Mouse (Mus musculus): ENCODE results near the gene Batf. TPM values are rescaled to one million over a fixed set of nuclear protein-coding genes. Genes with fewer than 3 reads are reported as not detected.

Gene Batf
- total and polyA plus RNA-seq, 3 experiments = not detected

DNA sequence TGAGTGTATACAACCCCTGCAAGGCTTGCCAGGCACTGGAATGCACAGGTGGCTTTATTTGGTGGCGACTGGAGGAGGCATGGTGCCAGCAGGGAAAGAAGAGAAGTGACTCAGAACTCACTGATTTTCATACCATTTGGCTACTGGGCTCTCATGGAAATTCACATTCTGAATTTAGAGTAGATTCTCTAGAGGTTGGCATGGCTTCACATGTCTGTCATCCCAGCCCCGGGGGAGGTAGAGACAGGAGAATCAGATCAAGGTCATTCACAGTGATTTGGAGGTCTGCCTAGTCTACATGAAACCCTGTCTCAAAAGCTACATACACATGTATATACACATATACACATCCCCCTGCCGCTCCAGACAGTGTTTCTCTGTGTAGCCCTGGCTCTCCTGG, 50.5 kb downstream of the Batf start:
- H3K4me1 ChIP-seq (ENCODE audit: insufficient read depth, low read depth, low read length) = no peaks in the 10 kb centered on the region
- no peak for ATAC-seq (ENCODE audit: extremely low read depth, insufficient number of reproducible peaks, low FRiP score, poor library complexity, severe bottlenecking)
- no peaks in the 10 kb centered on the region for H3K9me3 ChIP-seq (replicated peaks)
- TF ChIP-seq GATA2 (IDR thresholded peaks at IDR 0.05; ENCODE audit: borderline replicate concordance, low read depth, low read length) (no peak), TAL1 (conservative IDR thresholded peaks at IDR 0.05; ENCODE audit: low read depth, low read length) (no peak), POLR2AphosphoS5 (IDR thresholded peaks at IDR 0.05; ENCODE audit: insufficient replicate concordance, low read depth, low read length) (no peak), CTCF (IDR thresholded peaks at IDR 0.05; ENCODE audit: low read depth, low read length) (no peak), GATA1 (IDR thresholded peaks at IDR 0.05; ENCODE audit: borderline replicate concordance, low read length) (no peak)
- H3K4me3 ChIP-seq (ENCODE audit: low read depth, low read length) = no peak overlapping the region
- H3K36me3 ChIP-seq (replicated peaks) = no peaks in the 10 kb centered on the region
- H3K27me3 ChIP-seq (ENCODE audit: insufficient read depth, low read length) = peaks cover 18% of the 10 kb centered on the region
- DNase-seq (ENCODE audit: low spot score) = no peak

DNA sequence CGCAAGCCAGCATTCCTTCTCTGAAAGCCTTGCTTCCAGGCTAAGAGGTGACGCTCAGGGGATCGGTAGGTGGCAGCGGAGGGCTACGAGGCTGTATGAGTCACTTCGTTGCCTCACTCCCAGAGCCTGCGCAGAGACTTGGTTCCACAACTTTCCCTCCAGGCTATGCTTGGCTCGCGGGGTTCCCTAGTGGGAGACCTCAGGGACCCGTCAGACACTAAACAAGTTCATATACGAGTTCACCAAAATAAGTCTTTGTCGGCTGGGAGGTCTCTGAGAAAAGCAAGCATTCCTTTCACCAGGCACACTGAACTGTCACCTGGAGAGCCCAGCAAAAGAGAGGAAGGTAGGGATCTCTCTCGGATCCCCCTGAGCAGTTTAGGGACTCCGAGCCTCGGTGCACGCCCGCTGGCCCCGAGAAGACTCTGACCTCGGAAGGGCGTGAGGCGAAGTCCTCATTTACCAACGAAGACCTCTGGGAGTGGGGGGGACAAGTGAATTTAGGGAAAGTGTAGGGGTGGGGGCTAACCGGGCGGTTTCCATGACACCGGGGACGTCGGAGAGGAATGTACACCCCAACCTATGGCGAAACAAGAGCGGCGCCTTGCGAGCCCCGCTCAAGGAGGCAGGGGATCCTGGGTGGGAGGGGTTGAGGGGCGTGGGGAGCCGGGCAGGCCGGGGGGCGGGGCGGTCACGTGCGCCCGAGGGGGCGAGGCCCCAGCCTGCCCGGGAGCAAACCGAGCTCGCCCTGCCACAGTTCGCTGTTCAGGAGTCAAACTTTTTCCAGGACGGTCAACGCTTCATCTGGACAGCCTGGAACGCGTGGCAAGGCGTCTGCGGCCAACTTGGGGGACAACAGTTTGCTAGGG, 59.6 kb downstream of the Batf start, which contains the start of gene Flvcr2:
Gene Flvcr2, plus strand, starts transcription at position 713 of the 869 bp plus-strand sequence.
- ATAC-seq (ENCODE audit: extremely low read depth, insufficient number of reproducible peaks, low FRiP score, poor library complexity, severe bottlenecking) (no peak), DNase-seq (ENCODE audit: low spot score) (no peak)
- Histone ChIP-seq H3K27me3 (ENCODE audit: insufficient read depth, low read length) (peaks cover 27% of the 10 kb centered on the region; the same call in 1 of the 2 replicates), H3K36me3 (replicated peaks) (no peaks in the 10 kb centered on the region), H3K4me1 (ENCODE audit: insufficient read depth, low read depth, low read length) (no peaks in the 10 kb centered on the region), H3K4me3 (ENCODE audit: low read depth, low read length) (no peak within 1 kb of the TSS), H3K9me3 (replicated peaks) (no peaks in the 10 kb centered on the region)
- TF ChIP-seq GATA1 (IDR thresholded peaks at IDR 0.05; ENCODE audit: borderline replicate concordance, low read length) (no peak), TAL1 (conservative IDR thresholded peaks at IDR 0.05; ENCODE audit: low read depth, low read length) (no peak), POLR2AphosphoS5 (IDR thresholded peaks at IDR 0.05; ENCODE audit: insufficient replicate concordance, low read depth, low read length) (no peak), GATA2 (IDR thresholded peaks at IDR 0.05; ENCODE audit: borderline replicate concordance, low read depth, low read length) (no peak), CTCF (IDR thresholded peaks at IDR 0.05; ENCODE audit: low read depth, low read length) (no peak)

DNA sequence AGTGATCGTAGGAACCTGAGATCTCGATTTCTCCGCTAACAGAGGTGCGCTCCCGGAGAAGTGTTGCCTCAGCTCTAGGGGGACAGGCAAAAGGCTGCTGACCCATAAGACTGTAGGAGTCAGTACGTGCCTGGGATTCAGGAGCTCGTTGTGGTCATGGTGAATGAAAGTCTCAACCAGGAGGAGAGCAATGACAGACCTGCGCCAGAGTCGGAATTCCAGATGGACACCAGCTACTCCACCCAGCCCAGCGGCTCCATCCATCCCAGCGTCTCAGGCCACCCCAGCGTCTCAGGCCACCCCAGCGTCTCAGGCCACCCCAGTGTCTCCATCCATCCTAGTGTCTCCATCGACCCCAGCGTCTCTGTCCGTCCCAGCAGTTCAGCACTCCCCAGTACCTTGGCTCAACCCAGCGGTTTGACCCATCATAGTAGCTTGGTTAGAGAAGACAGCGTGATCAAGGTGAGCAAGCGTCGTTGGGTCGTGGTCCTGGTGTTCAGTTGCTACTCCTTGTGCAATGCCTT, 60.3 kb downstream of the Batf start:
- Histone ChIP-seq H3K4me1 (ENCODE audit: insufficient read depth, low read depth, low read length) (no peaks in the 10 kb centered on the region), H3K36me3 (replicated peaks) (no peaks in the 10 kb centered on the region), H3K4me3 (ENCODE audit: low read depth, low read length) (no peak overlapping the region), H3K9me3 (replicated peaks) (no peaks in the 10 kb centered on the region), H3K27me3 (ENCODE audit: insufficient read depth, low read length) (peaks cover 27% of the 10 kb centered on the region; the same call in 1 of the 2 replicates)
- ATAC-seq (ENCODE audit: extremely low read depth, insufficient number of reproducible peaks, low FRiP score, poor library complexity, severe bottlenecking) = no peak
- TF ChIP-seq CTCF (IDR thresholded peaks at IDR 0.05; ENCODE audit: low read depth, low read length) = no peak
- no peak for TF ChIP-seq GATA1 (IDR thresholded peaks at IDR 0.05; ENCODE audit: borderline replicate concordance, low read length)
- TF ChIP-seq TAL1 (conservative IDR thresholded peaks at IDR 0.05; ENCODE audit: low read depth, low read length) = no peak
- TF ChIP-seq POLR2AphosphoS5 (IDR thresholded peaks at IDR 0.05; ENCODE audit: insufficient replicate concordance, low read depth, low read length) = no peak
- no peak for TF ChIP-seq GATA2 (IDR thresholded peaks at IDR 0.05; ENCODE audit: borderline replicate concordance, low read depth, low read length)
- no peak for DNase-seq (ENCODE audit: low spot score)

DNA sequence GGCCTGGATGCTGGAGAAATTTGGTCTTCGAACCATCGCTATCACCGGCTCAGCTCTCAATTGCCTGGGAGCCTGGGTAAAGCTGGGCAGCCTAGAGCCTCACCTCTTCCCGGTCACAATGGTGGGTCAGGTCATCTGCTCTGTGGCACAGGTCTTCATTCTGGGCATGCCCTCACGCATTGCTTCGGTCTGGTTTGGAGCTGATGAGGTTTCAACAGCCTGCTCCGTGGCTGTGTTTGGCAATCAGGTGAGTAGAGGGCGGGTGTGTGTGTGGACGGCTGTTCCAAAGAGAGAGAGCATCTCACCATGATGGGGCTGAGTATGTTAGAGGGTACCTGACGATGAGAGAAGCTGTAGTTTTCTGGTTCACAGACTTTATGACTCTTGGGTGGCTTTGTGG, 60.9 kb downstream of the Batf start:
- Histone ChIP-seq H3K4me3 (ENCODE audit: low read depth, low read length) (no peak overlapping the region), H3K4me1 (ENCODE audit: insufficient read depth, low read depth, low read length) (no peaks in the 10 kb centered on the region), H3K36me3 (replicated peaks) (no peaks in the 10 kb centered on the region), H3K27me3 (ENCODE audit: insufficient read depth, low read length) (peaks cover 27% of the 10 kb centered on the region; the same call in 1 of the 2 replicates), H3K9me3 (replicated peaks) (no peaks in the 10 kb centered on the region)
- DNase-seq (ENCODE audit: low spot score) = no peak
- TF ChIP-seq POLR2AphosphoS5 (IDR thresholded peaks at IDR 0.05; ENCODE audit: insufficient replicate concordance, low read depth, low read length) (no peak), GATA1 (IDR thresholded peaks at IDR 0.05; ENCODE audit: borderline replicate concordance, low read length) (no peak), TAL1 (conservative IDR thresholded peaks at IDR 0.05; ENCODE audit: low read depth, low read length) (no peak), CTCF (IDR thresholded peaks at IDR 0.05; ENCODE audit: low read depth, low read length) (no peak), GATA2 (IDR thresholded peaks at IDR 0.05; ENCODE audit: borderline replicate concordance, low read depth, low read length) (no peak)
- no peak for ATAC-seq (ENCODE audit: extremely low read depth, insufficient number of reproducible peaks, low FRiP score, poor library complexity, severe bottlenecking)

DNA sequence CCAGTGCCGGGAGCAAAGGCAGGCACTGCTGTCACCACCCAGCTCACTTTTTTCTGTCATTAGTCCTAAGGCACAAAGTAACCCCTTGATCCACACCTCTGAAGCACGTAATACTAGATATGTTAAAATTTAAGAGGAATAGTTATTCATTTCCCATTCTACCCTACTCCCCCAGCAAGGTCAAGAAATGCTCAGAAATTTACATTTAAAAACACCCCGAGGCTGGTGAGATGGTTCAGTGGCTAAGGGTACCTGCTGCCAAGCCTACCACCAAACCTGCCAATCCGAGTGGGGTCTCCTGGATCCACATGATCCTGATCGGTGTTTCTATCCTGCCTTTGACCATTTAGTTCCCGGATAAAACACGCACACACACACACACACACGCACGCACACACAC, 63.4 kb downstream of the Batf start:
- ATAC-seq (ENCODE audit: extremely low read depth, insufficient number of reproducible peaks, low FRiP score, poor library complexity, severe bottlenecking) (no peak), DNase-seq (ENCODE audit: low spot score) (no peak)
- H3K36me3 ChIP-seq (replicated peaks) = no peaks in the 10 kb centered on the region
- peaks cover 30% of the 10 kb centered on the region for H3K27me3 ChIP-seq (ENCODE audit: insufficient read depth, low read length)
- H3K4me3 ChIP-seq (ENCODE audit: low read depth, low read length) = no peak overlapping the region
- H3K9me3 ChIP-seq (replicated peaks) = no peaks in the 10 kb centered on the region
- TF ChIP-seq GATA2 (IDR thresholded peaks at IDR 0.05; ENCODE audit: borderline replicate concordance, low read depth, low read length) (no peak), CTCF (IDR thresholded peaks at IDR 0.05; ENCODE audit: low read depth, low read length) (no peak), GATA1 (IDR thresholded peaks at IDR 0.05; ENCODE audit: borderline replicate concordance, low read length) (no peak), TAL1 (conservative IDR thresholded peaks at IDR 0.05; ENCODE audit: low read depth, low read length) (no peak), POLR2AphosphoS5 (IDR thresholded peaks at IDR 0.05; ENCODE audit: insufficient replicate concordance, low read depth, low read length) (no peak)
- H3K4me1 ChIP-seq (ENCODE audit: insufficient read depth, low read depth, low read length) = no peaks in the 10 kb centered on the region

DNA sequence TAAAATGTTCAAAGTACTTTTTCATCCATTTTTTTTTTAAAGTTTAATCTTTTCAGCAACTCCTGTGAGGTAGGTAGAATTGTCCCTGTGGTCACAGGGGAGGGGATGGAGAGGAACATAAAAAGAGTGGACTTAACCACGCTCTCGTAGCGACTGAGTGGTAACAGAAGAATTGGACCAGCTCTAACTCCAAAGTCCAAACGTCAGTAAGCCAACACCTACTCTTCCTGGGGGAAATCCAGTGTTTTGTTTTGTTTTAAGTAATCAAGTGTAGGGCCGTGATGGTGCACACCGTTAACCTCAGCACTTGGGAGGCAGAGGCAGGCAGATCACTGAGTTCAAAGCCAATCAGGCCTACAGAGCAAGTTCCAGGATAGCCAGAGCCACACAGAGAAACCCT, 65.6 kb downstream of the Batf start:
- H3K27me3 ChIP-seq (ENCODE audit: insufficient read depth, low read length) = peaks cover 18% of the 10 kb centered on the region
- TF ChIP-seq POLR2AphosphoS5 (IDR thresholded peaks at IDR 0.05; ENCODE audit: insufficient replicate concordance, low read depth, low read length) (no peak), GATA2 (IDR thresholded peaks at IDR 0.05; ENCODE audit: borderline replicate concordance, low read depth, low read length) (no peak), GATA1 (IDR thresholded peaks at IDR 0.05; ENCODE audit: borderline replicate concordance, low read length) (no peak)
- no peaks in the 10 kb centered on the region for H3K4me1 ChIP-seq (ENCODE audit: insufficient read depth, low read depth, low read length)
- ATAC-seq (ENCODE audit: extremely low read depth, insufficient number of reproducible peaks, low FRiP score, poor library complexity, severe bottlenecking) (no peak), DNase-seq (ENCODE audit: low spot score) (no peak)
- H3K4me3 ChIP-seq (ENCODE audit: low read depth, low read length) = no peak overlapping the region
- no peaks in the 10 kb centered on the region for H3K9me3 ChIP-seq (replicated peaks)
- no peaks in the 10 kb centered on the region for H3K36me3 ChIP-seq (replicated peaks)

Data from G1E (cell line).